Mouse (Mus musculus): ENCODE measurements around the gene Zbtb32. TPM values are rescaled to one million over a fixed set of nuclear protein-coding genes. Genes with fewer than 3 reads are reported as not detected.

Gene Zbtb32
- 0.82 to 1.9 TPM (median 1.6 TPM) in 4 replicates for total RNA-seq (2023)

DNA sequence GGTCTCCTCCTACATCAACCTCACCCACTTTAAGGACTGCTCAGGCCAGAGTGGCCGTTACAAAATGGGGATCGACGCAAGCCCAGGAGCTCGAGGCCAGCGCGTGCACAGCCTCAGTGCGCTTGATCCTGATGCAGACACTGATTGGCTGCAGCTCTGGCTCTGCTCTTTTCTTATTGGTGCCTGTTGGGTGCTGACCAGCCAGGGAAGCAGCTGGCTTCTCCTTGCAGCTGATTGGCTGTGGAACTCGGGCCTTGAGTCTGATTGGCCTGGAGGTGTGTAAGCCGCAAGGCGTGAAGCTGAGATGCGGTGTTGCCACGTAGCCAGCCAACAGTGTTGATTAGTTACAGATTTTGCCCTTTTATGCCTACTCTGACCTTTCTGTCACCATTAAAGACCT is at the start of gene Zbtb32:
Zbtb32 (minus strand) TSS at position 124 of the 400 bp plus-strand sequence.

DNA sequence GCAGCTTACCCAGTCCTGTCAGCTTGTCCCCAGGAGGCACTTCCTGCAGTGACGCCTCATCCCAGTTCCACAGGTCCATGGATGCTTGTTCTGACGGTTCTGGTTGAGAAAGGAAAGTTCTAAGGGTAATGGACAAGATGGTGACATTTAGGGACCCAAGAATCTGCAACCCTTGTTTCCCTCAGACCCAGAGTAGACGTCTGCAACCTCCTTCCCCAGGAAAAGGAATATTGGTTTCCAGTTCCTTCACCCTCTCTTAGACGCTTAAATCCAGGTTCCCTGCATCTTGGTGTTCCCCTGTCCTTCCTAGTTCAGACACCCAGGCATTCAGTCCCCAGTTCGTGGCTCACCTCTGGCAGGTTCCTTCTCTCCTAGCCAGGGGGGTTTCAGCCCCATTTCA is 37.0 kb upstream of the Zbtb32 start, which contains the start of gene Etv2:
Etv2 (minus strand) TSS at position 101 of the 400 bp plus-strand sequence.

DNA sequence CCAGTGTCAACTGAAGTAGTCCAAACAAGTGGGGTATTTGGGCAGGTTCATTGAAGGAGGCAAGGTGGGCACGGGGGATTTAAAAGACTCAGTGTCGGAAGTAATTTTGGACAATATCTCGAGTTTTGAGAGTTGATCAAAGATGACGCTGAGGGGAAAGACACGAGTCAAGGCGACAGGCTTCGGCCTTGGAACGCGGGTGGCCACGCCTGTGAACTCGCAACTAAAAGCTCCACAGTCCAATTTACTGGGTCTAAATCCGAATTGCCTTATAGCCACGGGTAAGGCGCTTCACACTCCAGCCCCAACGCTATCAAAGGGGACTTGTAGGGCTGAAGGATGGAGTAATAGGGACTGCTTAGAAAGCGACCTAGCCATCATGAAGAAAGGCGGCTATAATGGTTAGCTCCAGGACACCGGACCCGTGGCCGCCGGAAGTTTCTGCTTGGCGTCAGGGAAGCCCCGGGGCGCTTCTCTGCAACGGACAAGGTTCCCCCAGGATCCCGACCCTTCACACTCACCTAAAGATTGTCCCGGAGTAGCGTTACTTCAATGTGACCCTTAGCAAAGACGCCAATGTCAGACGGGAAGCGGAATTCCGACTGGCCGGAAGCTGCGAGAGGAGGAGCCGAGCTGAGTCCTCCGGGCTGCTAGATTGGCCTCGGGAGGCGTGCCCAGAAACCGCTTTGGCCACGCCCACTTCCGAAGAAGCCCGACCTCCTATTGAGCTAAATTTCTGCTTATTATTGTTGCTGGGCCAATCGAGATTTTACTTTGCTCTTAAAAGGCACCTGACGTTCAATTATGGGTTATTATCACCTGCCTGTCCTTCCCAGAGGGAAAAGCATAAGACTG is 27.0 kb upstream of the Zbtb32 start, which contains the start of gene Cox6b1:
Cox6b1 (minus strand) TSS at position 622 of the 855 bp plus-strand sequence.

DNA sequence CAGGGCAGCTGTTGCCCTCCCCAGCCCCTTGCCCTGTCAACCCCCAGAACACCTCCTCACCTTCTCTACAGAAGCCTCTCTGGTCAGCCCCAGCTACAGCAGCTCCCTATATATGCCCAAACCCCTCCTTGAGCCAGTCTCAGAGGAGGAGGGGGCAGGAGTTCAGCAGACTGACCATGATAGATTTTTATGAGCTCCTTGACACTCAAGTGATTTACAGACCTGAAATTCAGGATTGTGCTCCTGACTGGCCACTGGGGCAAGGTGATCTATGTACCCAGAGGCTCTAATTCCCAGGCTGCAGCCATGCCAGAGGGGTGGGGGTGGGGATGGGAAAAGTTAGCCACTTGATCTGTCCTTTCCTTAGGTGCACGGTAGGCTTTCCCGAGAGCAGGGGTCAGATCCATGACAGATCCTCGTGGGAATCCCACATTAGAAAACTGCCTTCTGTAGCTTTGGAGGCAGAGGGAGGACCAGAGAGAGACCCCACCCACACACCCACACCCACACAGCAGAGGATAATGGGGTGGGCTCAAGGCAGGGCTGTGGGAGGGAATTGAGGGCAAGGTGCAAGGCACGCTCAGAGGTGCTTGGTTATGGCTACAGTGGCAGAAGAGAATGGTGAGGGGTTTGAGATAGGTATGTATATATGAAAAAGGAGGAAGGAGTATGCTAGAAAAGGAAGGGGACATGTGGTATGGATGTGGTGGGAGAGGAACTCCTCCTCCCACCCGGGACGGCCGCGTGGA is 14.1 kb upstream of the Zbtb32 start, which contains the start of gene Upk1a:
Upk1a (minus strand) TSS at position 194 of the 749 bp plus-strand sequence.

DNA sequence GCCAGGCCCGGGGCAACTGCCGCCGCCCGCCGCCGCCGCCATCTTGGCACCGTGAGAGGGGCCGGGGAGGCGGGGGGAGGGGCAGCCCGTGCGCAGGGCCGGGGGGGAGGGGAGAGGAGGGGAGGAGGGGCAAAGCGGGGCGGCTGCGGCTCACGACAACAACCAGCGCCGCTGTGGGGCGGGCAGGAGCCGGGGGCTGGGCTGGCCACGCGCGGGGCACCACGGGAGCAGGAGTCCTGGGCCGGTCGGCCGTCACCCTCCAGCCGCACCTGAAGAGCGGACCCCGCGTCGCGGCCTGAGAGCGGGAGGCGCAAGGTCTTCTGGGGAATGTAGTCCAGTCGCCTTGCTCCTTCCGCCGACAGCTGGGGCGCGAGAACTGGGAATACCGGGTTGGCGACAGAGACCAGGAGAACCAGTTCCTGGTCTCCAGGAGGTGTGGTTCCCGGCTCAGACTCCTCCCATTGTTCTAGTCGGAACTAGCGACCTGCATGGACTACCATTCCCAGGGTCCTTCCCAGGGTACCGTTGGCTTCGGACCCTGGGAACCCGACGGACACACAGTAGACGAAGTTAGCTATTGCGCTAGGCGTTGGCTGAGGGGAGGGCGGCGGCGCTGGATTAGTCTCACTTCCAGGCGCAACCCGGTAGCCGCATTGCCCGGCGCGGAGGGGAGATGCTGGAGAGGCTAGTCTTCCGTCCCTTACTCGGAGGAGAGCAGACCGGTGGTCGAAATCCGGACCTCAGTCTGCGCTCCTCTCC is 9.9 kb downstream of the Zbtb32 start, which contains the start of gene Kmt2b:
Kmt2b (minus strand) TSS at position 51 of the 759 bp plus-strand sequence.

DNA sequence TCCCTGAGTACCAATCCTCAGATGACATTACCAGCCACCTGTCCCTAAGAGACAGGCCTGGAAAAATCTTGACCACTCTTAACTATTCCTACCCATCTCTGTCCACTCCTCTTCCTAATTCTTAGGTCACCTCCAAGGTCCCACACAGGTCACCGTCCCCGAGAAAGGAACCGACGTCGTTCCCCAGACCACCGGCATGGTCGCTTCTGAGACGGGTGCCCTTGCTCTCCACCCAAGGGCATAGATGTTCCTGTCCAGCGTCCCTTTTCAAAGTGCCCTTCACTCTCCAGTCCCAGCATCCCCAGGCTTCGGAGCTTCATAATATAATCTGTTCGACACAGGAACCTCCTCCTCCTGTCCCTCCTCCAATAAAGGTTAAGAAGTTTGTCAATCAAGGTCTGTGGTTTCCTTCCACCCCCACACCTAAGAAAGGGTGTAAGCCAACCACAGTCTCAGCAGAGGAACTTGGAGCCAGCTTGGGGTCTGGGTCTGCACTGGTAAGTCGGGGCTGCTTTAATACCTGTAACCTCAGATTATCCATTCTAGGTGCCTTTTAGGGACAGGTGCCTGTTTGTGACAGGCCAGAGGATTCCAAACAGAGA is 33.6 kb downstream of the Zbtb32 start, which contains the start of gene Igflr1:
Igflr1 (plus strand) TSS at position 458 of the 602 bp plus-strand sequence.

DNA sequence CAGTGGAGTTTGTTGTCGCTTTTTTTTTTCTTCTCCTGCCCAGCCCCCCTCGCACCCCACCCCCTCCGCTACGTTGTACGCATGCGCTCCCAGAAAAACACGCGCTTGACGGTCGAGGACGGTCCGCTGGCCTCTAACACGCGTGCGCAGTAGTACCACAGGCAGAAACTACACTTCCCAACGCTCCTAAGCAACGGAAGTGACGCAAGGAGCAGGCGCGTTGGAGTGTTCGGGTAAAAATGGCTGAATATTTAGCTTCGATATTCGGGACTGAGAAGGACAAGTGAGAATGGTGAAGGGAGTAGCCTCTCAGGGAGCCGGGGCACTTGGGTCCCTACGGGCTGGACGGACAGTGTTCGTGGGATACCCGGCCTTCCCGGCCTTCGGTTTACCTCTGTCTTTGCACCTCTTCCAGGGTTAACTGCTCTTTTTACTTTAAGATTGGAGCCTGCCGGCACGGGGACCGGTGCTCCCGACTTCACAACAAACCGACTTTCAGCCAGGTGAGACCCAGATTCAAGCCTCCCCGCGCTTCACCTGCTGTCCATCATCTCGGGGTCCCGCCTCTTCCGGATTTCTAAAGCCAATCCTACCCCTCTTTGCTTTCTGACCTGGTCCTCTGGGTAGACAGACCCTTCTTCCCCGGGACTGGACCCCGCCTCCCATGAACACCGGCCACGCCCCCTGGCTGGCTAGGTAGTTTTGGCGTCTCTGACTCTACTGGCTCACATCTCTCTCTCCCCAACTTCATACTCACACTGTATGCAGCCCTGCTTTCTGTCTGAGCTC is 35.4 kb downstream of the Zbtb32 start, which contains the start of the genes U2af1l4, Gm49396 and Psenen:
U2af1l4 (plus strand) TSS at position 185 of the 789 bp plus-strand sequence.
Gm49396 (plus strand) TSS at position 228 of the 789 bp plus-strand sequence.
Psenen (minus strand) TSS at position 511 of the 789 bp plus-strand sequence.

DNA sequence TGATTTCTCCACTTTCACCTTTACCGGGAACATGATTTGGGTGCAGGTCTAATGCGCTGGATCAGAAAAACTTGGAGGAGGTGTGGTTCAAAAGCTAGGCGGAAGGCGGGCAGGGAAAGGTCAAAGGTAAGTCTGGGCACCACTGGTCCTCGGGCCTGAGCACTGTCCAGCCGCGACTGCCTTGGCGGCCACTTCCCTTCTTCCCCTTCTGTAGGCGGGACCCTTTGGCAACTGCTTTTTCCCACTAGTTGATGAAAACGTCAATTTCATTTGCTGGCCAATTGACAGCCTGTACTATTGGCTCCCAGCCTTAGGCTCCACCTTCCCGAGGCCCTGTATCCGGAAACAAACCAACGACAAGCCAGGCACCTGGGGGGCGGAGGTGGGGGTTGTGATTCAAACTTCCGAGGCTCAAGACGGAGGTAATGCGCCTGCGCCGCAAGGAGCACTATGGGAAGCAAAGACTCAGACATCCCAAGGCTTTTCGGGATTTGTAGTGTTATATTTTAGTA is 39.2 kb downstream of the Zbtb32 start, which contains the start of gene Lin37:
Lin37 (minus strand) TSS at position 396 of the 512 bp plus-strand sequence.

DNA sequence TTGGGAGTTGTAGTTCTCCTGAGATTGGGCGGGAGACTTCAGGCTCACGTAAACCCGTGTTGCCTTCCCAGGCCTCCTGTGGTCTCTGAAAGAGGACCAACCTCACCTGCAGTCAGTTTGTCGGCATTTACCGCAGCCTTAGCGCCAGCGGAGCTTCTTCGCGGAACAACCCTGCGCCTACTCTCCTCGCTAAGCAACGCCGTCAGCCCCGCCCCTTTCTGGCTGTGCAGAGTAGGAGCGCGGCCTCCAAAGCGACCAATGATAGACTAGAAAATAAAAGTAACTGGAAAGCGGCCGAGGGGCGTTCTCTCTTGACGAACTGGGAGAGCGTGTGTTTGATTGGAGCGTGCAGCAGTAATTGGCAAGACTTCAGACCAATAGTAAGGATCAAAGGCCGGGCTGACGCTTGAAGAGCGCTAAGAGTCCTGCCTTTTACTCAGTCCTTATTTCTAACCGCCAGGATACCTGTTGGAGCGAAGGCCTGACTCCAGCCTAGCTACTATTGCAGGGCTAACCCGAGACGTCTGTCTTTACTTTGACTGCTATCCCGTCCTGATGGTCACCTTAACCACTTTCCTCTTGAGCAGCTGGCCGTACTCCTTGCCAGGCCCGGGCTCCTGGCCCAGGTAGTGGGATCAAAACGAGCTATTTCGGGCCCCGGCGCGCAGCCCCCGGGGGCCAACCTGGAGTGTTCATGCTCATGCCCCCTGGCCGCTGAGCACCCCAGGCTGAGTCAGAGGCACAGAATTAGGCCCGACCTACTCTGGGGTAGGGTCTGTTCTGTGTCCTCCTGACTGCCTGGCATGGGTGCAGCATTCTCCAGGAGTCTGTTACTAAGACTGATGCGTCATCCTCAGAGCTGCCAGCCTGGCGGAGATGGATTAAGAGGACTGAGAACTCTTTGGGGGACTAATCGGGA is 46.3 kb downstream of the Zbtb32 start, which contains the start of the genes Hspb6 and Proser3:
Hspb6 (plus strand) TSS at position 77 of the 919 bp plus-strand sequence.
Proser3 (minus strand) TSS at position 198 of the 919 bp plus-strand sequence.

Other genes starting within 250 kb of the Zbtb32 start
- not detected in 4 replicates for gene Lrfn3, start 236.1 kb downstream of the Zbtb32 start, total RNA-seq (2023)
- gene Tyrobp, start 185.1 kb downstream of the Zbtb32 start, total RNA-seq (2023), result 63.3 to 80.1 TPM (median 74.7 TPM) in 4 replicates
- 34.8 to 42.0 TPM (median 39.2 TPM) in 4 replicates for gene Hcst, start 179.1 kb downstream of the Zbtb32 start, total RNA-seq (2023)
- gene Nfkbid, start 177.2 kb downstream of the Zbtb32 start, total RNA-seq (2023), result 332 to 428 TPM (median 371 TPM) in 4 replicates
- gene Aplp1, start 153.4 kb downstream of the Zbtb32 start, total RNA-seq (2023), result 0.22 TPM in 1 of 4 replicates, not detected in the others
- gene Kirrel2, start 141.2 kb downstream of the Zbtb32 start, total RNA-seq (2023), result not detected in 4 replicates
- not detected in 4 replicates for gene Nphs1, start 140.6 kb downstream of the Zbtb32 start, total RNA-seq (2023)
- not detected in 4 replicates for gene Prodh2, start 105.3 kb downstream of the Zbtb32 start, total RNA-seq (2023)
- 14.2 to 18.7 TPM (median 16.3 TPM) in 4 replicates for gene Arhgap33, start 63.8 kb downstream of the Zbtb32 start, total RNA-seq (2023)
- gene Hspb6, start 46.7 kb downstream of the Zbtb32 start, total RNA-seq (2023), result 2.2 to 3.1 TPM (median 2.7 TPM) in 4 replicates
- 10.2 to 18.1 TPM (median 13.6 TPM) in 4 replicates for gene Proser3, start 46.6 kb downstream of the Zbtb32 start, total RNA-seq (2023)
- gene Lin37, start 39.1 kb downstream of the Zbtb32 start, total RNA-seq (2023), result 38.9 to 50.0 TPM (median 41.5 TPM) in 4 replicates
- gene U2af1l4, start 35.6 kb downstream of the Zbtb32 start, total RNA-seq (2023), result 106 to 140 TPM (median 111 TPM) in 4 replicates
- gene Gm49396, start 35.6 kb downstream of the Zbtb32 start, total RNA-seq (2023), result 9.2 to 12.8 TPM (median 11.8 TPM) in 4 replicates
- 135 to 152 TPM (median 138 TPM) in 4 replicates for gene Psenen, start 35.3 kb downstream of the Zbtb32 start, total RNA-seq (2023)
- gene Igflr1, start 33.5 kb downstream of the Zbtb32 start, total RNA-seq (2023), result 5.6 to 11.7 TPM (median 8.2 TPM) in 4 replicates
- 104 to 116 TPM (median 108 TPM) in 4 replicates for gene Kmt2b, start 10.2 kb downstream of the Zbtb32 start, total RNA-seq (2023)
- 0.70 TPM in 1 of 4 replicates, not detected in the others for gene Upk1a, start 13.9 kb upstream of the Zbtb32 start, total RNA-seq (2023)
- gene Cox6b1, start 27.2 kb upstream of the Zbtb32 start, total RNA-seq (2023), result 177 to 214 TPM (median 201 TPM) in 4 replicates
- not detected in 4 replicates for gene Etv2, start 36.9 kb upstream of the Zbtb32 start, total RNA-seq (2023)
- gene Rbm42, start 51.4 kb upstream of the Zbtb32 start, total RNA-seq (2023), result 87.7 to 100 TPM (median 92.3 TPM) in 4 replicates
- 56.1 to 64.2 TPM (median 59.9 TPM) in 4 replicates for gene Haus5, start 66.1 kb upstream of the Zbtb32 start, total RNA-seq (2023)
- not detected in 4 replicates for gene Pmis2, start 72.7 kb upstream of the Zbtb32 start, total RNA-seq (2023)
- gene 2200002J24Rik, start 100.0 kb upstream of the Zbtb32 start, total RNA-seq (2023), result not detected in 4 replicates
- 0.85 to 3.1 TPM in 2 of 4 replicates, not detected in the others for gene Atp4a, start 113.3 kb upstream of the Zbtb32 start, total RNA-seq (2023)
- gene Tmem147, start 130.6 kb upstream of the Zbtb32 start, total RNA-seq (2023), result 34.4 to 45.7 TPM (median 41.2 TPM) in 4 replicates
- gene Gapdhs, start 144.8 kb upstream of the Zbtb32 start, total RNA-seq (2023), result not detected in 4 replicates
- gene Sbsn, start 152.6 kb upstream of the Zbtb32 start, total RNA-seq (2023), result 2.3 to 5.4 TPM (median 3.3 TPM) in 4 replicates
- gene Dmkn, start 164.8 kb upstream of the Zbtb32 start, total RNA-seq (2023), result not detected in 4 replicates
- not detected in 4 replicates for gene Krtdap, start 189.0 kb upstream of the Zbtb32 start, total RNA-seq (2023)
- 13.9 to 20.5 TPM (median 17.6 TPM) in 4 replicates for gene Ffar2, start 224.9 kb upstream of the Zbtb32 start, total RNA-seq (2023)

Data from B cell, adult 62 days (primary cell).